Mouse (Mus musculus) Patski (cell line): ENCODE measurements around the gene Gm3047. TPM values are rescaled to one million over a fixed set of nuclear protein-coding genes. Genes with fewer than 3 reads are reported as not detected.
"Not testable (repeated sequence)": the region's sequence is repeated elsewhere in the genome, so short reads cannot be mapped to it uniquely, and the experiment has no call there.

ENCODE experiments used
- ATAC-seq: fragments of 100-300 bp; one replicate; pipeline ENCODE4 v1.8.0; 2021
- CTCF ChIA-PET: fragments of 350-600 bp; sonication (Branson Sonifier 250); formaldehyde crosslinking; loops from one replicate; lab custom pipeline; 2022; ENCODE audit warnings: inconsistent platforms; lab: Charles Lee
- POLR2A ChIA-PET: fragments of 350-600 bp; sonication (Branson Sonifier 250); formaldehyde crosslinking; loops from one replicate; lab custom pipeline; 2022; ENCODE audit warnings: antibody characterized with exemption, inconsistent platforms; lab: Charles Lee
- DNase-seq: peaks from one replicate; pipeline ENCODE4 v3.0.0-alpha.2; 2011; ENCODE audit warnings: low read depth, low spot score
- H3K27me3 ChIP-seq: fragments of 371-371 bp; one replicate; pipeline ENCODE4 v1.5.1; 2021
- in situ Hi-C: fragments of 300-500 bp; cut with MboI; formaldehyde crosslinking; loops from 3 replicates; pipeline ENCODE4 v1.11.1; 2018; ENCODE audit warnings: low pct_unique_long_range_greater_than_20kb, mixed read lengths
- polyA plus RNA-seq: library from polyadenylated mRNA; unstranded; gene quantifications from one replicate; pipeline ENCODE4 v1.2.3, GENCODE M21; 2021

The Gm3047 gene
- not detected for polyA plus RNA-seq

GRCm38 (mm10) chr14:4555105-4555504, at the start of gene Gm3047:
TSS of gene Gm3047 (plus strand) at chr14:4555405.
- POLR2A ChIA-PET, DNase-seq, ATAC-seq, CTCF ChIA-PET, H3K27me3 ChIP-seq, in situ Hi-C loops: not testable (repeated sequence)

Other genes with a start within 250 kb of the Gm3047 start
- not detected for gene Gm3149, start 238.1 kb upstream of the Gm3047 start, polyA plus RNA-seq
- not detected for gene 2610042L04Rik, start 220.6 kb upstream of the Gm3047 start, polyA plus RNA-seq
- not detected for gene Gm3159, start 157.9 kb upstream of the Gm3047 start, polyA plus RNA-seq
- not detected for gene Gm3164, start 140.0 kb upstream of the Gm3047 start, polyA plus RNA-seq
- not detected for gene Gm3173, start 124.4 kb upstream of the Gm3047 start, polyA plus RNA-seq
- not detected for gene Gm3182, start 73.7 kb upstream of the Gm3047 start, polyA plus RNA-seq
- gene Gm8159, start 76.9 kb downstream of the Gm3047 start, polyA plus RNA-seq = not detected
- gene Gm3239, start 108.8 kb downstream of the Gm3047 start, polyA plus RNA-seq = not detected
- gene Gm7876, start 153.8 kb downstream of the Gm3047 start, polyA plus RNA-seq = not detected
- gene Gm3252, start 171.4 kb downstream of the Gm3047 start, polyA plus RNA-seq = not detected
- gene Gm9602, start 220.9 kb downstream of the Gm3047 start, polyA plus RNA-seq = not detected